Mouse (Mus musculus) heart, adult 2 months (tissue): ENCODE data around the gene Gm19402. TPM values are rescaled to one million over a fixed set of nuclear protein-coding genes. Genes with fewer than 3 reads are reported as not detected.
"Not testable (repeated sequence)": the region's sequence is repeated elsewhere in the genome, so short reads cannot be mapped to it uniquely, and the experiment has no call there.

Experiments
- DNase-seq, 2 experiments: peaks; one replicate each; pipeline ENCODE4 v3.0.0; 2021
- H3K27ac ChIP-seq: fragments of 200-600 bp; 2 replicates; pipeline ENCODE4 v1.8.1; 2022
- H3K27me3 ChIP-seq: fragments of 200-500 bp; 2 replicates; pipeline ENCODE4 v1.6.1; 2012; ENCODE audit warnings: mild to moderate bottlenecking, low read length, inconsistent platforms, mixed read lengths; ENCODE audit not compliant: control insufficient read depth, insufficient read depth
- H3K36me3 ChIP-seq: fragments of 200-500 bp; 2 replicates; pipeline ENCODE4 v1.6.1; 2012; ENCODE audit warnings: low read length, inconsistent platforms; ENCODE audit not compliant: control insufficient read depth, insufficient read depth
- H3K4me1 ChIP-seq: fragments of 200-500 bp; 2 replicates; pipeline ENCODE4 v1.6.1; 2011; ENCODE audit warnings: low read length; ENCODE audit not compliant: control insufficient read depth, insufficient read depth
- H3K4me3 ChIP-seq: fragments of 200-600 bp; 2 replicates; pipeline ENCODE4 v1.8.1; 2022
- H3K79me2 ChIP-seq: fragments of 200-500 bp; replicated peaks from 2 replicates; pipeline ENCODE4 v1.6.1; 2012; ENCODE audit warnings: mild to moderate bottlenecking, inconsistent platforms, low read length, moderate library complexity, mixed read lengths; ENCODE audit not compliant: control insufficient read depth, insufficient read depth
- H3K9ac ChIP-seq: fragments of 200-500 bp; 2 replicates; pipeline ENCODE4 v1.6.1; 2012; ENCODE audit warnings: low read depth, mild to moderate bottlenecking, control low read depth, inconsistent platforms, low read length, mixed read lengths
- CTCF ChIP-seq: fragments of 200-600 bp; IDR thresholded peaks from 2 replicates; pipeline ENCODE4 v1.8.1; 2022; ENCODE audit warnings: antibody characterized with exemption, mild to moderate bottlenecking, moderate library complexity
- EP300 ChIP-seq: fragments of 200-500 bp; IDR thresholded peaks from 2 replicates; pipeline ENCODE4 v1.6.1; 2011; ENCODE audit warnings: low read depth, low read length, control low read depth; ENCODE audit not compliant: insufficient read depth
- POLR2A ChIP-seq: fragments of 200-500 bp; IDR thresholded peaks from 2 replicates; pipeline ENCODE4 v1.6.1; 2011; ENCODE audit warnings: mild to moderate bottlenecking, low read depth, low read length, control low read depth; ENCODE audit not compliant: insufficient read depth
- WGBS: fragments of 180-500 bp; shearing (Covaris S2); methylation state at CpG from one replicate; pipeline ENCODE4 v1.1.7; 2018; 5-methylcytosine and 5-hydroxymethylcytosine counted together
- intact Hi-C: fragments of 180-260 bp; cut with DNase I; formaldehyde crosslinking; loops from one replicate; pipeline ENCODE4 v1.15.1; 2025
- long read RNA-seq: library from polyadenylated mRNA; stranded (forward); transcript quantifications from one replicate; pipeline ENCODE4 v2.0.0, GENCODE M21; 2021
- polyA plus RNA-seq: library from polyadenylated mRNA; depleted of rRNA; stranded (reverse); fragments of >200 nt; gene quantifications from 2 replicates; pipeline ENCODE4 v1.2.3, GENCODE M21; 2012; rRNA removed
- total RNA-seq, 2 experiments: library from RNA; stranded (reverse); gene quantifications; 2 replicates each; pipeline ENCODE4 v1.2.3; 2021

Gene Gm19402
- total RNA-seq = not detected
- polyA plus RNA-seq = not detected in 2 replicates
- long read RNA-seq = 0 reads

DNA sequence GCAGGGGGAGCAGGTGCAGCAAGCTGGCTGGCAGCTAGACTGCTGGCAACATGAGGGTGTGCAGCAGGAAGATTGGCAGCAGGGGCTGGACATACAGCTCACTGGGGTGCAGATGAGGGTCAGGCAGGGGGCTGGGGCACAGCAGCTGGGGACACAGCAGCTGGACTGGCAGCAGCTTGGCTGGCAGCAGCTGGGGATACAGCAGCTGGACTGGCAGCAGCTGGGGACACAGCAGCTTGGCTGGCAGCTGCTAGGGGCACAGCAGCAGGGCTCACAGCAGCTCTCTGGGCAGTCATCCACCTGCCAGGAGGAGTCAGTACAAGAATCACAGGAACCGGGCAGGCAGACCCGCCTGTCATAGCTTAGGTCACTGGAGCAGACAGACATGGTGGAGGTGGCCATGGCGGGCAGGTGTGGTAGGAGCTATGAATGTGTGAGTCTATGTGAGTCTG lies at the start of gene Gm19402:
Gene Gm19402 (minus strand): TSS at position 402 of the 452 bp plus-strand sequence.
- H3K4me1 ChIP-seq, intact Hi-C loops, DNase-seq, H3K4me3 ChIP-seq, H3K9ac ChIP-seq, H3K27me3 ChIP-seq, H3K79me2 ChIP-seq, H3K27ac ChIP-seq, H3K36me3 ChIP-seq: not testable (repeated sequence)
- WGBS = 70% methylated on average over 3 of the region's 3 CpGs

DNA sequence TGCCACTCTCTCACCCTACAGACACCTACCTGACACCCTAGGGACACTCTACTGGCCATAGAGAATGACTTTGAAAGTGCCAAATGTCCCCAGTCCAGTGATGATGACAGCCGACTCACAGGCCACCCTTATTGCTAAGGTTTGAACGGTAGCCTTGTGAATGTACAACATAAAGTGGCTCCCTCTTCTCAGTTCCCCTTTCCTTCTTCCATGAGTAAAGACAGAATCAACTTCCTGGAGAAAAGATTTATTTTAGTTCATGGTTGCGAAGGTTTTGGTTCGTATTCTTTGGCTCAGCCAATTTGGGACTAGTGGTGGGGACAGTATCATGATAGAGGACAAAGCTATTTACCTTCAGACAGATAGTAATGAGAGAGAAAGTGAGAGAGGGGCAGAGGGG lies 48.4 kb upstream of the Gm19402 start:
- TF ChIP-seq EP300 (no peak), POLR2A (no peak), CTCF (no peak)
- Histone ChIP-seq H3K36me3 (no peaks in the 10 kb centered on the region), H3K79me2 (no peaks in the 10 kb centered on the region), H3K27me3 (no peaks in the 10 kb centered on the region), H3K4me1 (no peaks in the 10 kb centered on the region), H3K9ac (no peak overlapping the region), H3K27ac (no peak overlapping the region), H3K4me3 (no peak overlapping the region)
- intact Hi-C loops = no loop called here
- 83% methylated on average over 4 of the region's 4 CpGs for WGBS
- DNase-seq = no peak

DNA sequence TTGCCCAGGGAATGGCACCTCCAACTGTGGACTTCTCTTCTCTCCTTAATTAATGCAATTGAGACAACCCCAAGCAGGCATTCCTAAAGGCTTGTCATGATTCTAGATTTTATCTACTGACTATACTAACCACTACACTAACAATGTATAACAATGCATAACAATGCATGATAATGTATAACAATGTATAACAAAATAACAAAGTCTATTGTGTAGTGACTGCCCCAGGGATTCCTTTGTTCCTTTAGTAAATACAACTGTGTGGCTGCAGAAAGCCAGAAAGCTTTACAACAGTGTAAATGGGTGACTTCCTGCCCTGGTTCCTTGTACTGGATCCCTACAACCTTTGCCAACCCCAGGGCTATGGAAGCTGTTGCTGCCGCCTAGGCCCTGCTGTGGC lies 45.4 kb upstream of the Gm19402 start:
- no peaks in the 10 kb centered on the region for H3K27me3 ChIP-seq
- TF ChIP-seq EP300 (no peak), POLR2A (no peak), CTCF (no peak)
- no peak overlapping the region for H3K27ac ChIP-seq
- no peaks in the 10 kb centered on the region for H3K36me3 ChIP-seq
- H3K4me1 ChIP-seq = no peaks in the 10 kb centered on the region
- DNase-seq = no peak
- H3K9ac ChIP-seq = no peak overlapping the region
- intact Hi-C loops = no loop called here
- no peak overlapping the region for H3K4me3 ChIP-seq
- WGBS = 97% methylated on average over 1 of the region's 1 CpGs
- H3K79me2 ChIP-seq = no peaks in the 10 kb centered on the region

DNA sequence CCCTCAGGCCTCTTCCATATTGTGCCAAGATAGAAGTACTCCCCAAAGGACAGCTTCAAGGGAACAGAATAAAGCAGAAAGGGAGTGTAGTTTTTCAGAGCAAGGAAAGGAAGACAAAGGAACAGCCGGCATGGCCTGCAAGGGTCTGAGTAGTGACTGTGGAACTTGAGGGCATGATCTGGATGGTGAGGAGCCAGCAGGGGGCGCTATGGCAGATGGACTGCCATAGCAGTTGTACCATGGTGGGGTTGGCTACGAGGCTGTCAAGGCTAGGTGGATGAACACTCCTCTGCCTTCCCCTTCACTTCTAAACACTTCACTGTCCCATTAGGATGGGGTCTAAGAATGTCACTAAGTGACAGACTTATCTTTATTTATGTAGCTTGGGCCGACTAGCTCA lies 38.7 kb upstream of the Gm19402 start:
- no peaks in the 10 kb centered on the region for H3K4me1 ChIP-seq
- TF ChIP-seq POLR2A = no peak
- peak; percentile 53 for TF ChIP-seq CTCF
- no peak for TF ChIP-seq EP300
- H3K36me3 ChIP-seq = no peaks in the 10 kb centered on the region
- no peaks in the 10 kb centered on the region for H3K79me2 ChIP-seq
- WGBS = 49% methylated on average over 4 of the region's 4 CpGs
- no peaks in the 10 kb centered on the region for H3K27me3 ChIP-seq
- no peak for DNase-seq
- H3K9ac ChIP-seq = no peak overlapping the region
- no peak overlapping the region for H3K27ac ChIP-seq
- intact Hi-C loops = loop anchor here (1.0 kb wide), 1 partner anchor 150 kb away; no protein-coding TSS in a partner anchor
- no peak overlapping the region for H3K4me3 ChIP-seq

DNA sequence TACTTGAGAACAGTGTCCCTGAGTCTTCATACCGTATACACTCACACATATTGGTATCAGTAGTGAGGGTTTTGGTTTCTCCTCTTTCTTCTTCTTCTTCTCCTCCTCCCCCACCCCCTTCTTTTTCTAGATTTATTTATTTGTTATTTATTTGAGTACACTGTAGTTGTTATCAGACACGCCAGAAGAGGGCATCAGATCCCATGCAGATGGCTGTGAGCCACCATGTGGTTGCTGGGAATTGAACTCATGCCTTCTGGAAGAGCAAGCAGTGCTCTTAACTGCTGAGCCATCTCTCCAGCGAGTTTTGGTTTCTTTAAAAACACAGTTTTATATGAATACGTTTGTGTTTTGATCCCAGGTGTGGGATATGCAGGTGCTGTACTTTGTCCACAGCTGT lies 37.7 kb upstream of the Gm19402 start:
- H3K4me1 ChIP-seq = no peaks in the 10 kb centered on the region
- DNase-seq = no peak
- H3K4me3 ChIP-seq = no peak overlapping the region
- H3K9ac ChIP-seq = no peak overlapping the region
- no peaks in the 10 kb centered on the region for H3K79me2 ChIP-seq
- no peak for TF ChIP-seq POLR2A
- TF ChIP-seq EP300 = no peak
- TF ChIP-seq CTCF = peak; percentile 56
- WGBS = 61% methylated on average over 4 of the region's 4 CpGs
- intact Hi-C loops = no loop called here
- H3K27me3 ChIP-seq = no peaks in the 10 kb centered on the region
- no peaks in the 10 kb centered on the region for H3K36me3 ChIP-seq
- H3K27ac ChIP-seq = no peak overlapping the region

DNA sequence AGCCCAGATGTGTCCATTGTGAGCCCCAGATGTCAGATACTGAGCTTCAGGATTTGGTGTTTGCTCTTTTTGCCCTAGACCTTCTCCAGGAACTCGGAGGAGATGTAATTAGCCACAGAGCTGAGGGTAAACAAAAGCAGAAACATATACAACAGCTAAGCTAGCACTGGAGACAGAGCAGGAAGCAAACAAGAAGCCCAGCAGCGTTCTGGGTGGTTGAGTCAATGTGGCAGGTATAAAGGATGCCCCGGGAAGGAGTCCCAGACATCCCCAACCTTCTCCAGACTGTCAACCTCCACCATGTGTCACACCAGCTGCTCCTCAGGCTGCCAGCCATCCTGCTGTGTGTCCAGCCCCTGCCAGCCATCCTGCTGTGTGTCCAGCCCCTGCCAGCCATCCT lies 35.6 kb upstream of the Gm19402 start, which contains the start of gene Gm10100:
Gene Gm10100 (plus strand): TSS at position 301 of the 400 bp plus-strand sequence.
- Histone ChIP-seq H3K9ac (no peak within 1 kb of the TSS), H3K79me2 (no peaks in the 10 kb centered on the region), H3K4me1 (no peaks in the 10 kb centered on the region), H3K4me3 (no peak within 1 kb of the TSS), H3K36me3 (no peaks in the 10 kb centered on the region), H3K27me3 (no peaks in the 10 kb centered on the region), H3K27ac (no peak within 1 kb of the TSS)
- no peak for DNase-seq
- TF ChIP-seq EP300 (no peak), CTCF (no peak), POLR2A (no peak)
- intact Hi-C loops = no loop called here
- 29% methylated on average over 3 of the region's 3 CpGs for WGBS
